Mouse (Mus musculus) liver, embryonic 12.5 days (tissue): ENCODE measurements around the gene Spock1. TPM values are rescaled to one million over a fixed set of nuclear protein-coding genes. Genes with fewer than 3 reads are reported as not detected.
A peak's percentile ranks its signal among the peaks of the same experiment; 100 is the strongest.

Source experiments
- ATAC-seq: fragments of 200-750 bp; cut with Nextera tagmentation; 2 replicates; pipeline ENCODE4 v1.8.0; 2017; ENCODE audit warnings: moderate number of reproducible peaks, mild to moderate bottlenecking, moderate library complexity
- H3K27ac ChIP-seq: fragments of 300-500 bp; sonication (generic); 2 replicates; pipeline ENCODE4 v1.5.1; 2016; ENCODE audit warnings: mild to moderate bottlenecking
- H3K27me3 ChIP-seq: fragments of 300-500 bp; sonication (generic); replicated peaks from 2 replicates; pipeline ENCODE4 v1.6.1; 2016; ENCODE audit warnings: mild to moderate bottlenecking, moderate library complexity
- H3K36me3 ChIP-seq: fragments of 300-500 bp; sonication (generic); 2 replicates; pipeline ENCODE4 v1.6.1; 2016; ENCODE audit warnings: mild to moderate bottlenecking, moderate library complexity
- H3K4me1 ChIP-seq: fragments of 300-500 bp; sonication (generic); 2 replicates; pipeline ENCODE4 v1.6.1; 2016
- H3K4me2 ChIP-seq: fragments of 300-500 bp; sonication (generic); 2 replicates; pipeline ENCODE4 v1.6.1; 2016; ENCODE audit warnings: mild to moderate bottlenecking, moderate library complexity
- H3K4me3 ChIP-seq: fragments of 300-500 bp; sonication (generic); 2 replicates; pipeline ENCODE4 v1.5.1; 2016; ENCODE audit warnings: mild to moderate bottlenecking, moderate library complexity
- H3K9ac ChIP-seq: fragments of 300-500 bp; sonication (generic); 2 replicates; pipeline ENCODE4 v1.6.1; 2016; ENCODE audit warnings: mild to moderate bottlenecking, moderate library complexity
- H3K9me3 ChIP-seq: fragments of 300-500 bp; sonication (generic); replicated peaks from 2 replicates; pipeline ENCODE4 v1.6.1; 2016; ENCODE audit warnings: mild to moderate bottlenecking, moderate library complexity
- WGBS: fragments of 180-500 bp; shearing (Covaris S2); methylation state at CpG from one replicate; pipeline ENCODE4 v1.1.7; 2016; ENCODE audit not compliant: insufficient replicate concordance; 5-methylcytosine and 5-hydroxymethylcytosine counted together
- polyA plus RNA-seq: library from polyadenylated mRNA; unstranded; fragments of >200 nt; fragmentation: Nextera tagmentation; extraction: Ambion mirVana; gene quantifications from 2 replicates; pipeline ENCODE4 v1.2.1, GENCODE M21; 2016

The Spock1 gene
- polyA plus RNA-seq, 1 experiment from 2014 or later = 0.27 TPM

DNA sequence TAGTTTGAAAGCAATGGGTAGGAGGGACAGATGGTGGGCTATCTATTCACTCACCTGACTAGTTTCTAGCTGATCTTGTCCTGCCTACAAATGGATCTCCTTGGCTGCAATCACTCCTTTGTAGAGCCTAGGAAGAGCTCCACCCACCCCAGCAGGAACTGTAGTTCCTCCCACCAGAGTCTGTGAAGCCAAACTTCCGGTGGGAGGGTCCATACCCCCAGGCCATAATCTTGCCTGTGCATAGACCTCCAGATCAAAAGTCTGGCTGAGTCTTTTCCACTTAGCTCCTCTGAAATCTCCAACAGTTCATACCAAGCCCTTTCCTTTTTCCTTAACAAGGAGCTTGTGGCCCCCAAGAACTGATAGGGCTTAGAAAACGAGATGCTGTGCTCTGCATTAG lies 78.0 kb downstream of the Spock1 start:
- H3K27ac ChIP-seq = no peak overlapping the region
- H3K4me3 ChIP-seq = no peak overlapping the region
- H3K4me1 ChIP-seq = no peaks in the 10 kb centered on the region
- H3K36me3 ChIP-seq = no peaks in the 10 kb centered on the region
- 39% methylated on average over 2 of the region's 2 CpGs for WGBS
- ATAC-seq = no peak
- peaks cover 6% of the 10 kb centered on the region for H3K9me3 ChIP-seq
- H3K4me2 ChIP-seq = no peak overlapping the region
- H3K9ac ChIP-seq = no peak overlapping the region
- H3K27me3 ChIP-seq = no peaks in the 10 kb centered on the region

DNA sequence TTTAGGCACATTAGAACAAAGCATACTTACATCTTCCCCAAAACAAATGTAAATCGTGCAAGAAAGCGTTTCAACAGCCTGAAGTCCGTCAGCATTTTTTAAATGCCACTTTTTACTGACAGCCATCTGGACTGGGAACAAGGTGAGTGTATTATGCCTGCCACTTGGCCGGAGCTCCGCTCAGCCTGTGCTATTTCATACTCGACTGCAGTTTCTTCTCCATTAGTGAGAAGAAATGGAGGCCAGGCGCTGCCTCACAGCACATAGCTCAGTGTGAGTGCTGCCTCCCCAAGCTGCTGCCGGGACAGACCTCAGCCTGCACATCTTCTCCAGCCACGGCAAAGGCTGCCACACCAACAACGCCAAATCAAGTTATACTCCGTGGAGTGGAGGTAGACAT lies 91.9 kb downstream of the Spock1 start:
- 76% methylated on average over 11 of the region's 11 CpGs for WGBS
- H3K4me3 ChIP-seq = no peak overlapping the region
- no peaks in the 10 kb centered on the region for H3K27me3 ChIP-seq
- peaks cover 10% of the 10 kb centered on the region for H3K9me3 ChIP-seq
- no peak overlapping the region for H3K27ac ChIP-seq
- no peak overlapping the region for H3K9ac ChIP-seq
- no peak for ATAC-seq
- H3K4me1 ChIP-seq = no peaks in the 10 kb centered on the region
- no peaks in the 10 kb centered on the region for H3K36me3 ChIP-seq
- H3K4me2 ChIP-seq = no peak overlapping the region

DNA sequence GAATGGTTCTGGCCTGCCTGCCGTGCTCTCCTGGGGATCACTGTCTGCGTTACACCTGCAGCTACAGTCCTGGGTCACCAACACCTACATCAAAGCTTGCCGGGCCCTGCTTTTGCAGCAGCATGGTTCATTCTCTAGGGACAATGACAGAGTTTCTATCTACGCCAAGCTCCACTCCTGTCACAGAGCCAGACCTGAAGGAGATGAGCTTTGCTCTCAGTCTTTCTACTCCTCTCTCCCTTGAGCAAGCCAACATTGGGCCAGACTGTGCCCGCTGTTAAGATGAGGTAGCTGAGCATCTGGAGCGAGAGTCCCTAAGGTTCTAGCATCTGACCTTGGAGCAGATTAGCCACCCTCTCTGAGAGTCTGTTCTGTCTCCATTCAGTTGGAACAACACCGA lies 95.5 kb downstream of the Spock1 start:
- Histone ChIP-seq H3K36me3 (no peaks in the 10 kb centered on the region), H3K9ac (no peak overlapping the region), H3K9me3 (peaks cover 4% of the 10 kb centered on the region; the same call in 1 of the 2 replicates), H3K27me3 (no peaks in the 10 kb centered on the region), H3K27ac (no peak overlapping the region), H3K4me1 (peaks cover 10% of the 10 kb centered on the region; the same call in 1 of the 2 replicates), H3K4me3 (no peak overlapping the region), H3K4me2 (no peak overlapping the region)
- WGBS = 79% methylated on average over 7 of the region's 7 CpGs
- ATAC-seq = no peak

DNA sequence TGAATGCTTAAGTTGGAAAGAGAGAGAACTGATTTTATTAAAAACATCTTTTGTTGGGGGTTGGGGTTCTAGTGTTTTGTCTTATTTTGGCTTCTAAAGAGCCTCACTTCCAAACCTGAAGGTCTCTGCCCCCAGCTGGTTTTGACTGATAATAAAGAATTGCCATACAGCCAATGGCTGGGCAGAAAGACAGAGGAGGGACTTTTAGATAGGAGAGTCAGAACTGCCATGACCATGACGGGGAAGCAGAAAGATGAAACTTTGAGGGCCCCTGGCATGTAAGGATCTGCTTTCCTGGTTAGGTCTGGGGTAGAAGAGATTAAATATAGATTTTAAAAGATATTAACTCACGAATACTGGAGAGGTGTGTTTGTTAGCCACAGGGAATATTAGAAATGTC lies 96.9 kb downstream of the Spock1 start:
- WGBS = 39% methylated on average over 2 of the region's 2 CpGs
- 0 out of 2 replicates have a peak overlapping the region, but pooled peaks have one; percentile 14 for H3K4me2 ChIP-seq
- 0 out of 2 replicates have a peak, but pooled peaks cover 2% of the 10 kb centered on the region for H3K9me3 ChIP-seq
- ATAC-seq = peak; percentile 77
- no peak overlapping the region for H3K4me3 ChIP-seq
- H3K4me1 ChIP-seq = peaks cover 10% of the 10 kb centered on the region; the same call in 1 of the 2 replicates
- no peaks in the 10 kb centered on the region for H3K36me3 ChIP-seq
- H3K27me3 ChIP-seq = no peaks in the 10 kb centered on the region
- H3K9ac ChIP-seq = no peak overlapping the region
- no peak overlapping the region for H3K27ac ChIP-seq

DNA sequence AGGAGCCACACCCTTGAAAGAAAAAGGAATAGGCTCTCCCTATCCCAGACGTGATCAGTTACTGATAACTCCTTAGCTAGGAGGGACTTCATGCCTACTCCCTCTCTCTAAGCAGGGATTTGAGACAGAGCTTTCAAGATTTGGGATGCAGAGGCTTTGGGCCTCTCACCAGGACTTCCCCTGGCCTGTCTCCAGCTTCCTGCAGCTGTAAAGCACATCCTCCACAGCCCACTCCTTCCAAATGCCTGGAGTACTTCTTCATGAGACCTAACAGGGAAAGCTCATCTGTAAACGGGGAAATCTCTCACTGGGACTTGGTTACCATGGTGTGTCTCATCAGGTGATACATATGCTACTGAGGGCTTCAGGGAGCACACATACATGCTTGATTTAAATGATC lies 97.3 kb downstream of the Spock1 start:
- Histone ChIP-seq H3K4me1 (peaks cover 10% of the 10 kb centered on the region; the same call in 1 of the 2 replicates), H3K27me3 (no peaks in the 10 kb centered on the region), H3K9ac (no peak overlapping the region), H3K4me2 (no peak overlapping the region), H3K27ac (peak overlapping the region; percentile 70), H3K4me3 (no peak overlapping the region), H3K9me3 (no peaks in the 10 kb centered on the region), H3K36me3 (no peaks in the 10 kb centered on the region)
- whole genome bisulfite sequencing = 27% methylated on average over 2 of the region's 2 CpGs
- no peak for ATAC-seq

DNA sequence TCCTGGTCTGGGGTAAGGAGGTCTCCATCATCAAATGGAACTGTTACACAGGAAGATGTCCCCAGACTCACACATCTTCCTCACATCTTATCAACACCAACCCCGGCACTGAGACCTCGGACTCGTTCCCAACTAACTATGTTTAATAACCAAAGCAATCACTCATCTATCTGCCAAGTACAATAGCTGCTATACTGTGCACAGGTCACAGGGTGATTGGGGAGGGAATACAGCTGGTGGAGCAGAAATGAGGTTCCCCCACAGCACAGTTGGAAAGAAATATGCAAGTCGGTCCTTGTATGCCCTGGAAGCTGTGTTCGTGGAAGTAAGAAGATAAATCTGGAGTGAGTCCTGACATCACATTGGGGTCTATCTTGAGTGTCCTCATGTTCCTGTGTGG lies 98.0 kb downstream of the Spock1 start:
- peaks cover 10% of the 10 kb centered on the region; the same call in 1 of the 2 replicates for H3K4me1 ChIP-seq
- no peak overlapping the region for H3K27ac ChIP-seq
- no peaks in the 10 kb centered on the region for H3K9me3 ChIP-seq
- WGBS = 69% methylated on average over 5 of the region's 5 CpGs
- no peaks in the 10 kb centered on the region for H3K36me3 ChIP-seq
- H3K4me2 ChIP-seq = no peak overlapping the region
- H3K4me3 ChIP-seq = no peak overlapping the region
- ATAC-seq = no peak
- H3K27me3 ChIP-seq = no peaks in the 10 kb centered on the region
- H3K9ac ChIP-seq = no peak overlapping the region

DNA sequence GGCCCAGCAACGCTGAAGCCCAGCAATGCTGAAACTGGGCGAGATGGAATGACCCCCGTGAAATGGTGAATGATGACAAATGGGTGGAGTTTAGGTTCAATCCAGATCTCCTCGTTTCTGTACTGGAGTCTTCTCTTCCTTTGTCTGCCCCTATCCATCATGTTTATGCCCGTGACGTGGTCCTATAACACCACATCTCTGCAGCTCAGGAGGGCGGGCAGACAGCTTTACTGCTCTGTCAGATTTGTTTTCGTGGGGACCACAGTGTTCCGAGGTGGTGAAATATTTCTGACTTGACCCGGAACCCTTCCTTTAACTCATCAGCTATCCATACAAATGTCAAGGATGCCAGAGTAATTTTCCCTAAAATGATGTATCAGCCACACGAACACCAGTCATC lies 98.5 kb downstream of the Spock1 start:
- H3K4me3 ChIP-seq = no peak overlapping the region
- no peak overlapping the region for H3K9ac ChIP-seq
- ATAC-seq = no peak
- no peaks in the 10 kb centered on the region for H3K27me3 ChIP-seq
- WGBS = 71% methylated on average over 11 of the region's 11 CpGs
- no peaks in the 10 kb centered on the region for H3K9me3 ChIP-seq
- no peaks in the 10 kb centered on the region for H3K36me3 ChIP-seq
- no peak overlapping the region for H3K4me2 ChIP-seq
- peaks cover 10% of the 10 kb centered on the region; the same call in 1 of the 2 replicates for H3K4me1 ChIP-seq
- no peak overlapping the region for H3K27ac ChIP-seq

DNA sequence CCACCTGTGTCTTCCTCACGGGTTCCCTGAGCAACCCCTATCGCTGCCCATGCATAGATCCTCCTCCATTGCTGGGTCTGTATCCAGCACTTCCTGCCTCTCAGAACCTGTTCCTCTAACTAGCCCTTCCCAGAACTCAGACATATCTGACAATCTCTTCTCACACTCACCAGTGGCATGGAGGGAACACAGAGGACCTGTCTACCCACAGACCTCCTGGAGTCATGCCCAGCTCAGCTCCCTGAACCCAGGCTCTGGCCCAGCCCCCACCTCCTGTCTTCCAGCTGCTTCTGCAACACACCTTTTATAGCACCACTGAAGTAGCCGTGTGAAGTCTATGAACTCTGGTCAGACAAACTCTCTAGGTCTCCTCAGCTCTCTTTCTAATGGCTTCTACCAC lies 101.3 kb downstream of the Spock1 start:
- no peaks in the 10 kb centered on the region for H3K27me3 ChIP-seq
- H3K9me3 ChIP-seq = no peaks in the 10 kb centered on the region
- H3K9ac ChIP-seq = no peak overlapping the region
- peaks cover 10% of the 10 kb centered on the region; the same call in 1 of the 2 replicates for H3K4me1 ChIP-seq
- no peak overlapping the region for H3K4me2 ChIP-seq
- no peak overlapping the region for H3K27ac ChIP-seq
- no peaks in the 10 kb centered on the region for H3K36me3 ChIP-seq
- no peak for ATAC-seq
- no peak overlapping the region for H3K4me3 ChIP-seq
- 59% methylated on average over 3 of the region's 3 CpGs for WGBS

DNA sequence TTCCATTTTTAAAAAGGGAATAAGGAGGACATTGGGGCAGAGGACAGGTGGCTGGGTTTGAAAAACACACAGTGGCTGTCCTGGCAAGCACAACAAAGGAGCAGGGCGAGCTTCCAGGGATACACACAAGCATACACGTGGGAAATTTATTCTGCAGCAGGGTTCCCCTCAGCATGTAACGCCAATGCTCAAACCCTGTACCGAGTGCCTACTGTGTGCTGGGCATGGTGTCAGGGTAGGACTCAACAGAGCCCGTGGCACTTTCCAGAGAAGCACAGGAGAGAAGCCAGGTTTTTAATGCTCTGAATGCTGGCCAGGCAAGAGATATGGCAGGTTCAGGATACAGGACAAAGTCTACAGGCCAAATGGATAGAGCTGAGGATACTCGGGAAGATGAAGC lies 101.8 kb downstream of the Spock1 start:
- Histone ChIP-seq H3K9me3 (no peaks in the 10 kb centered on the region), H3K4me1 (peaks cover 10% of the 10 kb centered on the region; the same call in 1 of the 2 replicates), H3K27ac (no peak overlapping the region), H3K27me3 (no peaks in the 10 kb centered on the region), H3K36me3 (no peaks in the 10 kb centered on the region), H3K4me2 (no peak overlapping the region), H3K9ac (no peak overlapping the region), H3K4me3 (no peak overlapping the region)
- 64% methylated on average over 6 of the region's 6 CpGs for WGBS
- no peak for ATAC-seq

DNA sequence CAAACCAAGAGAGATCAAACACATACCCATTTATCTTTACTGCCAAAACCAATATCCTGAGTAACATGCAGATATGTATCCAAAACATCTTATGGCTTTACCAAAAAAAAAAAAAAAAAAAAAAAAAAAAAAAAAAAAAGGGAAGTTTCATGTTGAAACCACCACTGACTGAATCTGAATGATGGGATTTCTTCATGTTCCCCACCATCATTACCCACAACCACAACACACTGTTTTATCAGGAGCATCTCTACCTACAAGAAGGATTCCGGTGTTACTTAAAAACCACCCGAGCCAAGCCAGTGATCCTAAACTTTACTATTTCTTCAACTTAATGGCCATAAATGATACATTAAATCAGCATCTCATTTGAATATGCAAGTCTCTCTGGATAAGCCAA lies 109.5 kb downstream of the Spock1 start:
- no peaks in the 10 kb centered on the region for H3K36me3 ChIP-seq
- 52% methylated on average over 2 of the region's 2 CpGs for WGBS
- ATAC-seq = no peak
- no peak overlapping the region for H3K27ac ChIP-seq
- H3K4me2 ChIP-seq = no peak overlapping the region
- no peaks in the 10 kb centered on the region for H3K27me3 ChIP-seq
- H3K9me3 ChIP-seq = no peaks in the 10 kb centered on the region
- H3K4me3 ChIP-seq = no peak overlapping the region
- peaks cover 5% of the 10 kb centered on the region; the same call in 1 of the 2 replicates for H3K4me1 ChIP-seq
- no peak overlapping the region for H3K9ac ChIP-seq

DNA sequence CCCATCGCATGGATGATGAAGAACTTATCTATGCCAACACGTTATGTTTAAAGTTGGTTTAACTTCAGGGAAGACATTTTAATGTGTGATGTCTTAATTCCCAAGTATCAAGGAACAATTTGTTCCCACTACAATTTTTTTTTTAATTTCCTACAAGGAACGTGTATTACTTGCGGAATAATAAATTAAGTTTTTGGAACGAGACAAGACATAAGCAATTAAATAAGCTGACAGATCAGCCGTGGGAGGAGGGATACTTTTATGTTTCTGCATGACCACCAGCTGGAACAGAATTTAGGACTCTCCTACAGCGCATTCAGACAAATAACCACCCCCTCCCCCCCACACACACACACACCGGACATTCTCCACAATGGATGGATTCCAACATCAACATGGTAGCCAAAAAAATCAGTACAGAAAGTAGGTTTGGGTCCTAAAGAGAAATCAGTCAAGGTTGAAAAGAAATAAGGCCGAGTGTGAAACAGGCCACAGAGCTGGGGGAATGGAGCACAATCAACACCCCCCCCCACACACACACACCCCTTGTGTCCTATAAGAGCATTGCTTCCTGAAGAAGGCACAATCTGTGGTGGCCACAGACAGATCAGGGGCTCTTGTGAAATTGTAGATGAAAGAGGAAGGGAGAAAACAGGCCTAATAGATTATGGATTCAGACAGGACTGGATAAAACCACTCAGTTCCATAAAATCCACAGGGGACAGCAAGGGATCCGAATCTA lies 111.0 kb downstream of the Spock1 start:
- ATAC-seq = no peak
- Histone ChIP-seq H3K4me3 (no peak overlapping the region), H3K9me3 (no peaks in the 10 kb centered on the region), H3K4me2 (no peak overlapping the region), H3K36me3 (no peaks in the 10 kb centered on the region), H3K27ac (no peak overlapping the region), H3K27me3 (no peaks in the 10 kb centered on the region), H3K9ac (no peak overlapping the region), H3K4me1 (peaks cover 5% of the 10 kb centered on the region; the same call in 1 of the 2 replicates)
- 72% methylated on average over 10 of the region's 10 CpGs for WGBS

DNA sequence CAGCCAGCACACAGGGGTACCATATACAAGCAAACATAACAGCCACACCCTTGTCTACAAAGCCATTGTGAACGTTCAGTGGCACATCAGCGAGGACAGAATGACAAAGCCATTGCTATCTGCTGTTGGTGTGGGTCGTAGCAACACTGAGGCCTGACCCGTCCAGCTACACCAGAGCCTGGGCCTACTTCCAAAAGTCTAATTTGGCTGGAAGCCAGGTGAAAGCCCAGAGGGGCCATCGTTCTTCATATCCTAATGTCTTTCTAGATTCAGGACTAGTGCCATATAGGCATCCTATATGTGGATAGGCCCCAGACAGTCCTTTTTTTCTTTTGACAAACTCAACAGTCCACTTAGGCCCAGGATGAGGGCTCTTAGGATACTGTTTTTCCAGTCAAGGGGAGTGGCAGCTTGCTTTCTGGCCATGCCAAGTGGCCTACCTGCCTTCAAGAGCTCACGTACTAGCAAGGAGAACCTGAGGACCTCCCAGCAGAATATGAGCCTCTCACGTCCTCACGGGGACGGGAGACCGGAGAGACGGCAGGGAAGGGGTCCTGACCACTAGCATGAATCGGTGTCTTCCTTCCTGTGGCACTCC lies 114.4 kb downstream of the Spock1 start:
- H3K4me3 ChIP-seq = no peak overlapping the region
- peaks cover 5% of the 10 kb centered on the region; the same call in 1 of the 2 replicates for H3K4me1 ChIP-seq
- H3K9ac ChIP-seq = no peak overlapping the region
- no peak overlapping the region for H3K27ac ChIP-seq
- H3K9me3 ChIP-seq = no peaks in the 10 kb centered on the region
- no peak overlapping the region for H3K4me2 ChIP-seq
- H3K27me3 ChIP-seq = no peaks in the 10 kb centered on the region
- H3K36me3 ChIP-seq = no peaks in the 10 kb centered on the region
- ATAC-seq = no peak
- WGBS = 73% methylated on average over 12 of the region's 12 CpGs
